Mouse (Mus musculus) R1 (cell line): ENCODE data around the gene Stat5b.
A peak's percentile ranks its signal among the peaks of the same experiment; 100 is the strongest.

Source experiments
- DNase-seq: peaks from one replicate; pipeline ENCODE4 v3.0.0-alpha.2; 2018; ENCODE audit warnings: low read depth, low spot score

The Stat5b gene

DNA sequence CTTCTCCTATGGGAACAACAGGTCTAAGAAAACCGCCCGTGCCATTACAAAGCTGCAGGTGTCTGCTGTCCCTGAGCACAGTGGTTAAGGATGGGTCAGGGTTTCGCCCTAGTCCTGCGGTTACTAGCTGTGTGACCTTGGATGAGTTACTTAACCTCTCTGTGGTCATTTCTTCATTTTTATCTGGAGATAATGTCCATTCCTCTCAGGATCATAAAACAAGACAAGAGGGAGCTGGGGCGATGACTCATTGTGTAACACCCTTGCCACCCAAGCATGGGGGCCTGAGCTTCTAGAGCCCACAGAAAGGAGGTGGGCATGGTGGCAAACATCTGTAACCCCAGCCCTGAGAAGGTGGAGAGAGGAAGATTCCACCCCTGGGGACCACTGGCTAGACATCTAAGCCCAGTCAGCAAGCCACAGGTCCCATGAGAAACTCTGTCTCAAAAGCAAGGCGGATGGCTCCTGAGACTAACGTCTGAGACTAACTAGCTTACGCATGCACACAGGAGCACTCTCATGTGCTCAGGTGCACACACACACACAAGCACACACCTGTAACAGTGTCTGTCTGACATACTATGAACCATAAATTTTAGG lies 7.4 kb downstream of the Stat5b start:
- DNase-seq, result no peak

DNA sequence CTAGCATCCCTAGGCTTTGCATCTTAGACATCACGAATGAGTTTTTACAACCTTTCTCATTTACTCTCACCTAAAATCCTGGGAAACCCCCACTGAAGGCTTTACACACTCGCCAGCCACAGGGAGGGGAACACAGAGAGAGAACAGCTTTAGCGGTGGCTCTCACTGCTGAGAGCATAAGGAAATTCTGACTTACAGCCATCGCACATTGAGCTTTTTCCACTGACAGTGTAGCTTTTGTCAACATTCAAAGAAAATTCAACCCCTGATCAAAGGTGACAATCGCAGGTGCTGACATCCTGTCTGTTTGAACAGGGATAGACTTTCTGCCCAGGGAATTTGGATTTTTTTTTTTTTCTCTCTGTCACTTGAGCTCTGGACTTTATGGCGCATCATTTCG lies 8.5 kb downstream of the Stat5b start:
- DNase-seq, result no peak

DNA sequence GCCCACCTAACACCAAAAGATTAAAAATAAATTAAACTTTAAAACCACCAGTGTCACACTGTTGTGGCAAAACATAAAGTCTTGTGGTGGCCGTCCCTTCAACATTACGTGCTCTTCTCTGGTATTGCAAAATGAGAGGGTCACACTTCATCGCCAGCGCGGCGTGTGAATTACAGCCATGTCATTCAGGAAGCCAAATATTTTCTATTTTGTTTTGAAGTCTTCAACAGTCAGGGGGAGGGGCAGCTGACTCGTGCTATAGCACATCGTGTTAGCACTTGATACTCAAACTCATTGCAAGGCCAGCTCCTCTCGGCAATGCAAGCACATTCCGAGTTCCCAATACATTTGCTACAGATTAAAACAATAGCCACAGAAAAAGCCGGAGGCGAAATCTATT lies 9.7 kb downstream of the Stat5b start:
- no peak for DNase-seq

DNA sequence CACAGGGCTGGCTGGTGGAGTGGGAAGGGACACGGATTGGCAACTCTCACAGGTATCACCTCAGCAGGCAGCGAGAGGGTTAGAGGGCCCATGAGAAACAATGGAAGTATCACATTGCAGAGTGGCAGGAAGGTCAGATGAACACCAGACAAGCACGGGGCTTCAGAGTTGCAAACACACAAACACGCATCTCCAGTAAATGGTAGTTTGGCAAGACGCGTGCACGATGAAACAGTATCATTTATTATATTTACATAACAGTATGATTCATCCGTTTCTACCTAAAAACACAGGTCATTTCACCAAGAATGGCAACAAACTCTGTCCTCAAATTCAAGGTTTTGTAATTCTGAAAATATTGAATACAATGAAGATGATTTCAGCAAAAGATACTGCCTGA lies 11.0 kb downstream of the Stat5b start:
- DNase-seq, result no peak

DNA sequence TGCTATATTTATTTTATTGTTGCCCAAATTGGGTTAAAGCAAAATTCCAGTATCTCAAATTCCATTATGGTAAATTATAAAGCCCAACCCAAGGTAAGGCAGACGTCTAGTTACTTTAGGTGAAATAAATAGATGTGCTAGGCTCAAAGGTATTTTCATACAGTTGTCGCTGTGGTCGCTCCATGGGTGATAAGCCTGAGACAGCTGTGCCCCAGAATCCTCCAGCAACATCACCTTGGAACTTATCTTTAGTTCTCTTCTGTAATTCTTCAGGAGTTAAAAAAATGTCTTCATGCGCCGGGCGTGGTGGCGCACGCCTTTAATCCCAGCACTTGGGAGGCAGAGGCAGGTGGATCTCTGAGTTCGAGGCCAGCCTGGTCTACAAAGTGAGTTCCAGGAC lies 11.6 kb downstream of the Stat5b start:
- no peak for DNase-seq

DNA sequence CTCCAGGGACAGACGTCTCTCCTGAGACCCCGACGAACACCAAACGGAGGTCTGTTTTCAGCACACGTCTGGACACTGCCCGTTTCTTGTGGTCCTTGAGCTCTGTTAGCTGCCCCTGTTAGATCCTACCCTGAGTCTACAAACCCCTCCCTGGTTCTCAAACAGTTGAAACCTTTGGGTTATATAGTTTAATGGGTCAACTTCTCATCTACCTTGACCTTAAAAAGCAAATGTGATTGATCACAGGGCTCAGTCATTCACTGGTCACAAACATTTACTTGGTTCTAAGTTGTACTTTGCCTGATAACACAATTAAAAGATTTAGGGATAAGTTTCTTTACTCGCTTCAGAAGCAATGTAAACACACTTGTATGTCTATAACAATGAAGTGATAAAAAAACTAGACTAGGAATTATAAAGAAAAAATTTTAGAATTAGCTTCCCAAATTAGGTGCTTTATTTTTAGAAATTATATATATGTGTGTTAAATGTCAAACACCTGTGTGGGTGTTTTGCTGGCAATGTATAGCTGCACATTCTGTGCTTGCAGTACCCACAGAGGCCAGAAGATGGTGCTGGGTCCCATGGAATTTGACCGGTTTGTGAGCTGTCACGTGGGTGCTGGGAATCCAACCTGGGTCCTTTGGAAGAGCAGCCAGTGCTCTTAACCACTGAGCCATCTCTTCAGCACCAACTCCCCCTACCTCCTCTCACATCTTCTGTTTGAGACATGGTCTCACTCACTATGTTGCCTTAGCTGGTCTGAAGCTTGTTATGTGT lies 13.4 kb downstream of the Stat5b start:
- peak; percentile 88 for DNase-seq

DNA sequence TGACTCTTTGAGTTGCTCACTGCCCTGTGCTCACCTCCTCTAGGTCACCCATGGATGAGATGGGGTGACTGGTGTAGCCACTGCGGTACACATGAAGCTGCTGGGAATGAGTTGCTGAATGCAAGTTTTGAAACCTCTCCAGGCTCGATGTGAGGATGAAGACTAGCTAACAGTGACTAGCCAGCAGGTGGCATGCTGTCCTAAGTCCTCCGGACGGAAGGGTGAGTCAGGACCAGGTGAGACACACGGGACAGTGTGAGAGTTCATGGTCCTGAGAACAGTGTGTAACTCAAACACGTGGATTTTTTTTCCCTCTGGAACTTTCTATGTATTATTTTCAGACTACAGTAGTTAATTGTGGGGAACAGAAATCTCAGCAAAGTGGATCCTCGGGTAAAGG lies 17.1 kb downstream of the Stat5b start:
- peak; percentile 34 for DNase-seq

DNA sequence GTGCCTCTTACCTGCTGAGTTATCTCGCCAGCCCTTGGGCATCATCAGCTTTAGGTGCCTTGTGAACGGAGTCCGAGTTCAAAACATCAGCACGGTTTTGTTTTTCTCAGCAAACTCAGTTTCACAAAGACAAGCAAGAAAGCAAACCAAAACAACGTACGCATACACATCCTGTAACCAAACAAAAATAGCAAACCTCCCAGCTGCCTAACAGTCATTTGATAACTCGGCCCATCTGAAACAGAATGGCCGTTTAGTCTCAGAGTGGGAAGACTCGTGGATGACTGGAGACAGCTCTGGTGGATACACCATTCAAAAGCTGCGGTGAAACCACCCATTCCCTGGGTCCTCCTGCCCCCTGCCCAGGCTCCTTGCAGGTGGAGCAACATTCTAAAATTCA lies 19.1 kb downstream of the Stat5b start:
- DNase-seq, result no peak

DNA sequence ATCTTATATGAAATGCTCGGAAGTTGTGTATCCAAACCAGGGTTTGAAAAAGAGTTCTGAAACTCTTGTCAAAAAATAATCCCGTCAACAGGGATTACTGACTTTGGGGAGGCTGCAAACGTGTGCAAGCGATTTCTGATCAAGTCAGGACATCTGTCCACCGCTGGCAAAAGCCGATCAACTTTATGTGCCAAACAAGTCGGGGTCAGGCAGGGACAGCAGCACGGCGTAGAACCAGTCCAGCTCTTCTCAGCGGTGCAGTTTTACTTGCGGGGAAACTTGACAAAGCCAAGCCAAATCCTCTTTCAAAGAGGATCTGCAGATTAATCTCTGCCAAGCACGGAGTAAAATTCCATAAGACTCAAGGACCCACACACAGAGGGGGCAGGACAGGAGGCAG lies 20.8 kb downstream of the Stat5b start:
- no peak for DNase-seq

DNA sequence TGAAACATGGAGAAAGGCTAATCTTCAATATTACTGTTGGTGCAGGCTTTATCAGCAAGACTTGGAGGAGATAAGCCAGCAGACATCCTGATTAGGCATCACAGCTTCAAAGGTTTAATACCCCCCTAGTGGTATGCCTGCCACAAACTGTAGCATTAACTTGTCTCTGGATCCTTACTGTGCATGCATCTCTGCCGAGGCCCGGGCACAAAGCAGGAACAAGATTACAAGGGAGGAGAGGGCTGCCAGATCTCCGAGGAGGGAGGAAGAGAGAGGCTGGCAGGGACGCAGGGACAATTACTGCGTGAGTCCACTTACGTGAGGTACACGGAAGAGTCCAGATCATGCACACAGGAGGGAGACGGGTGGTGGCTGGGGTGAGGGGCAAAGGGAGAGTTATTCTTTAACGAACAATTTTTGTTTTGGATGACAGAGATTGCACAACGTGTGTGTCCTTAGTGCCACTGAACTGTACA lies 21.8 kb downstream of the Stat5b start:
- no peak for DNase-seq

DNA sequence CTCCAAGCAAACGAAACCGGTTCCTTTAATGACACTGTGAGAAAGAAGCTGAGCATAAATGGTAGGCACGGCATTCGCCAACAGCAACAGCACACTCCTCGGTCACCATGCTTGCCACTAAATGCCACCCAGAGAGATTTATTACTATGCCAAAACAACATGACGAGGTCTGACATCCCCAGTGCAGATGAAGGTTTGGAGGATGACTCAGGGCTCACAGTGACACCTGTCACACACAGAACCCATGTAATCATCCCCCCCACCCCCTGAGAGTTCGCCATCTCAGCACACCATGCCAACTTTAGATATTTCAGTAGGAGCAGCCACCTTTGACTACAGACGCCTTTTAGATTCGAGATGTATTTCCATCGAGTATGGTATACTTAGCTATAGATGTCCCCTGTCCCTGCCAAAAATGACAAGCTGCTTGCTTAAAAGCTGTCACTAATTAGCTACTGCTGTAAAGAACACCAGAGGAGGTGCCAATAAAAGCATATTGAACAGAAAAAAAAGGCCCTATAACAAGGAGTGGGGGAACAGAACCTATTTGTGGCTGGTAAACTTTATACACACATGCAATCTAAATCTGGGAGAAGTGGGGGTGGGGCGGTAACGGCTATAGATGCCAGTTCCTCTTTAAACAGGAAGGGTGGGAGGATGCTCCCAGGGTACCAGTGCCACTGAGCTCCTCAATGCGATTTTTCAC lies 24.2 kb downstream of the Stat5b start:
- no peak for DNase-seq

DNA sequence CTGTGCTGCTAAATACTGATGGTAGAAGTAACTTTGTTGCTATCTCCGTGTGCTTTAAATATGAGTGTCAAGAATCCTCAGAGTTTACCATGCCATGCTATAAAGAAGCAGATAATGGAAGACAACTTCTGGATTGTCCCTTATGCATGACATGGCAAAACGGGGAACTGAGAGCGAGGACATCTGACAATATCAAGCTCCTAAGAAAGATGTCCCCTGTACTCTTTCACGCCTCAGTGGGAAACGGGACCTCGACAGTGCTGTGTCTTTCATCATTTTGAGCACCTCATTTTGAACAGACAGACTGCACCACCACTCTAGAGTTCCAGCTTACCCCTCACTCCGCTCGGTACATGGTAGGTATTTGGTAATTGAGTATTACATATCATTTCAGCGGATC lies 25.1 kb downstream of the Stat5b start:
- DNase-seq, result no peak

DNA sequence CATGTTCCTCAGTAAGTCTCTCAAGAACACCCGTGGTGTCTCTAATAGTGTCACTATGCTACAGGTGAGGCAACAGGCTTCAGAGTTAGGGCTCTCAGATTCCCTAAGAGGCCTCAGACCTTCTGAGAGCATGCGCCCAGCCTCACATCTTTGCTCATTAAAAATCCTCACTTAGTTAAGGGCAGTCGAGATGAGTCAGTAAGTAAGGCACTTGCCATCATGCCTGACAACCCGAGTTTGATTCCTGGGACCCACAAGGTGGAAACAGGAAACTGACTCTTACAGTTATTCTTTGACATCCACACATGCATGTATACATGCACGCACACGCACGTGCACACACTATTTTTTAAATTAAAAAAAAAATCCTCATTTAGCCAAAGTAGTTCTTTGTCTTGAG lies 26.0 kb downstream of the Stat5b start:
- DNase-seq, result no peak

DNA sequence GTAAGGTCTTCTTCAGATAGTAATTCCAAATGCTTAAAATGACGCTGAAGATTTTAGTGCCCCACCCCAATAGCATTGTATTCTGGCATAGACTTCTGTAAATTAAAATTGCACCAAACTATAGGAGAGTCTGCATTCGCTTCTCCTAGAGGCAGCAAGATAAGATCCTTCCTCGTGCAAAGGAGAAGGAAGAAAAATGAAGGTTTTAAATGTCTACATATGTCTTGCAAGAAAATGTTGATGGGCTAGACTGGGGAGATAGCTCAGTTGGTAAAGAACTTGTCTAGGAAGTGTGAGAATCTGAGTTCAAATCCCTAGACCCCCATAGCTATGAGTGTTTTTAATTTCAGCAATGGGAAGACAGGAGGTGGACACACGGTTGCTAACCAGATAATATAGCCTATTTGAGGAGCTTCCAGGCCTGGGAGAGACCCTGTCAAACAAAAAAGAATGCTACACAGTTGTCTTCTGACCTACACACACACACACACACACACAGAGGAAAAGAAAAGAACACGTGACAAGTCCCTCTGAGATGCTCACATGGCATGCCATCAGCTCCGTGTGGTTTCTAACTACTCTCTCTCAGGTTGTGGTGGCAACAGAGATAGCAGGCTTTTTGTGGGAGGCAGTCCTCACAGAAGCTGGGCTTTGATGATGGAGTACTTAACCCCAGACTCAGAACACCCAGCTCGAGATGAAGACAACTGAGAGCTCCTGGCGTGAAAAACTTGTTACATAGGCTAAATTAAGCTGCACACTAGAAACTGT lies 26.8 kb downstream of the Stat5b start:
- DNase-seq, result no peak

DNA sequence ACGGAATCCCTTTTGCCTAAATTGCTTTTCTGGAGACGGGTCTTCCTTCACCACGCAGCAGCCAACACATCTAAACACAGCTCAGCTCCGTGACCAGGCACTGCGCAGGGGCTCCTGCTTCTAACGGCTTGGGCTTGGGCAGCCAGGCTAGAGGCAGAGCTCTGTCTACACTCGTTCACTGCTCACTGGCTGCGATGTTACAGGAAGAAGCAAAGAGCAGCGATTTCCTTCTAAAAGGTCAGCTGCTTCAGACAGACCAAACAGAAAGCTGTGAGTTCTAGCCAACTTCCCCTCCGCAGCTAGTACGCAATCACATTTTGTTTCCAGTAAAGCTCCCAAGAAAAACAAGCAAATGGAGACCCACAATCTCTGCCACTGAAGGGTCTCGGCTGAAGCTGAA lies 28.2 kb downstream of the Stat5b start:
- DNase-seq, result no peak

DNA sequence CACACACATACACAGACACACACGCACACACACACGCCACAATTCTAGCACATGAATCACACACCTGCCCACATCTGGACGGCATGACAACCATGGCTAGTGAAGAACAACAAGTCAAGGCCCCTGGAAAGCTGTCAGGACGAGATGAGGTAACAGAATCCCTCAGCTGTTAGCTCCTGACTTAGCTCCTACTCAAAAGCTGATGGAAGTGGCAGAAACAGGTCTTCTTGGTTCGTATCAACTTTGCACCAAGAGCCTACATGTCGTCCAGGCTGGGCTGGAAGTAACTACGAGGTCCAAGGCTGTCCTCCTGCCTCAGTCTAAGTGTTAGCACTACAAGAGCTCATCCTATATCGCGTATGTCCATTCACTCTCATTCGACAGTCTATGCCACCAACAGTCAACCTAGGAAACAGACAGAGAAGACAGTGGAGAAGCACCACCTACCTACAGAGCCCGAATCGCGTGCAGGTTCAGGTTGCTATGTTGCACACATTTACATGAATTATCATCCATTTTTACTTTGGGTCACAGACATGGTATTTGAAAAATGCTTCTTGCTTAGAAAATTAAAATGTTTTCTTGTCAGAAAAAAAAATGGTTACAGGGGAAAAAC lies 28.8 kb downstream of the Stat5b start:
- DNase-seq, result no peak

DNA sequence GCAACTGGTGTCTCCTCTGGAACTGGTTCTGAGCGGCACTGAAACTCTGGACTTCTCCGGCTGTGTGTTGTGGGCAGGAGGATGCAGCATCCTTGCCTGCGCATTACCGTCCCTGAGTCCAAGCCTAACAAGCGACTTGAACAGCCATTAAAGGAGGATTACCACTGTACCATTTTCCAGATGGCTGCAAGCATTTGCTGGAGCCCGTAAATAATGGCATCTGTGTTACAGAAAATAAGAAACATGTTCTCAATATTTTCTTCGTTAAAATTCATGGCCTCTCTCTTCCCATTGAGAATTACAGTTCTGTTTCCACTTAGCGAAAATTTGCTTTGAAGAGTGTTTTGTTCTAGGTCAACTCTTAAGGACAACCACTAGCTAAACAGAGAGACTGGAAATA lies 30.5 kb downstream of the Stat5b start:
- DNase-seq, result no peak

DNA sequence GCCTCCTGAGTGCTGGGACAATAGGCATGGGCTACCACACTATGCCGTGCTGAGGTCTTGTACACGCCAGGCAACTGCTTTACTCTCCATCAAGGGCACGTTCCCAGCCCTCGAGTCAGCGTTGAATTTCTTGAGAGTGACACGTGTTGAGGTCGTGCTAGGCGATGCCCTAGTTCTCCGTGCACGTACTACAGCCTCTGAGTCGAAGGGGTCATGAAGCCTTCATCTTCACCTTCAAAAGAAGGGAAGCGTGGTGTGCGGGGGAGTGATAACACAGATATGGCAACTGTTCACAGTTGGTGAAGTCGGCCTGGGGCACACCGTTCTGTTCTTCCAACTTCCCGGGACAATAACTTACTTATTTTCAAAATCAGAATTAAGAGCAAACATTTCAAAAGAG lies 30.9 kb downstream of the Stat5b start:
- DNase-seq, result no peak

DNA sequence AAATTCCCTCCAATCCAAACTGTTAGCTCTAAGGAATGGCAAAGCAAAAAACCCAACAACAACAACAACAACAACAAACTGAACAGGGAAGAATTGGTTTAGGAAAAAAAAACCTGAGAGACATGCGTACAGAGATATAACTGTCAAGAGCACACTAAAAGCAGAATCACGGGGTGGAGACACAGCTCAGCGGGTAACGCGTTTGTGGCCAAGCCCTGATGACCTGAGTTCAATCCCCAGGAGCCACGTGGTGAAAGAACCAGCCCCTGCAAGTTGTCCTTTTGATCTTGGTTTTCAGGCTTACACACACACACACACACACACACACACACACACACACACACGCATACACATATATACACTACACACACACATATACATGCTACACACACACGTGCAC lies 31.5 kb downstream of the Stat5b start:
- DNase-seq, result no peak

DNA sequence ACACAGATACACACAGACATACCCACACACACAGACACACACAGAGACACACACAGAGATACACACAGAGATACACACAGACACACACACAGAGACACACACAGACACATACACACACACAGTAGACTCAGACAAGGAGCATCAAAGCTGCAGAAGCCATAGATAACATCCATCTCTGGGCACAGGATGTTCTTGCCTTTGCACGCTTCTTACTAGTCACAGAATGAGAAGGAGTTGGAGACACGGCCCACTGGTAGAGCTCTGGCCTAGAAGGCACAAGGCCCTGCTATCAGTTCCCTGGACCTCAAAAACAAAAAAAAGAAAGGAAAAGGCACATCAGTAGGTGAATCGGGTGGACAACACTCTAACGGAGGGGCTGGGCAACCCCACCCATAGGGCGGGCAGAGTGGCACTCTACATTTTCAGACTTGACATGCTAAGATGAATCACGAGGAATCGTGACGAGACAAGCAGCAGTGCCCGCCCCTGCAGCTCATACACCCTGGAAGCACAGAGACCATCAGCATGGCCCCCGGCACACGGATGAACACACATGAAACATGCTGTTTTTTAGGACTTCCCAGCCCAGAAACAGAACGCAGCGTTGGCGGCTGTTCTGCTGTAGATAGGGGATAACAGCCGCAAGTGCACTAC lies 32.0 kb downstream of the Stat5b start:
- DNase-seq, result no peak

DNA sequence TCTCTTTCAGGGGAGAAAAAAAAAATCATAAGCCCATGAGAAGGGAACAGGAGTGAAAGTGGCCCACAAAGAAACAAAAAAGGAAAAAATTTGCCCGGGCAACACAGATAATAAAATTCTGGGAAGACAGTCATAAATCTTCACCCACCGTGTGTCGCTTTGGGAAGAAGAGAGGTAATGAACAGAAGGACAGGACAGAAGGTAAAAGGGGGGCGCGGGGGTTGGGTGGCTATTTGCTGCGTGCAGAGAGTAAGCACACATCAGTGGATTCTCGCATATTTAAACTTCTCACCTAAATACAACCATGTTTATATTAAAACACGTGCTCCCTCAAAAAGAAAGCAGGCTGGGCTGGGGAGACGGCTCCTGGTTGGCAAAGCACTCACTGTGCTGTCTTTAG lies 33.2 kb downstream of the Stat5b start:
- no peak for DNase-seq
